Mouse (Mus musculus): ENCODE data around the gene Paip2b.
"Not testable (repeated sequence)": the region's sequence is repeated elsewhere in the genome, so short reads cannot be mapped to it uniquely, and the experiment has no call there.

The Paip2b gene

DNA sequence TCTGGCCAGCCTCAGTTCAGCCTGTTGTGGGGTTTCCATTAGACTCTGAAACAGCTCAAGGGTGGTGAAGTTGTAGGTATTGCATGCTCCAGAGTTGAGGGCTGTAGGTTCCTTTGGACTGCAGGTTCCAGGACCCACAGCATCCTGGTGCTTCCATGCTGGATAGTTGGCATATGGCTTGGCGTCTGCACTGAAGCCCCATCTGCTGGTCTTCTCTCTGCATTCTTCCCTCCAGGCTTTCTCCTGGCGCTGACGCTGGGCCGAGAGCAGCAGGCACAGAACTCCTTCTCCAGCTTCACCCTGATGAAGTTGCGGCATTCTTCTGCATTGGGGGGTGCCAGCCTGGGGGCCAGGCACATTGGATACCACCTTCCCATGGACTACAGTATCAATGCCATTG, 29.5 kb downstream of the Paip2b start:
- no peak for DNase-seq (ENCODE audit: low spot score in 2 of 2)

DNA sequence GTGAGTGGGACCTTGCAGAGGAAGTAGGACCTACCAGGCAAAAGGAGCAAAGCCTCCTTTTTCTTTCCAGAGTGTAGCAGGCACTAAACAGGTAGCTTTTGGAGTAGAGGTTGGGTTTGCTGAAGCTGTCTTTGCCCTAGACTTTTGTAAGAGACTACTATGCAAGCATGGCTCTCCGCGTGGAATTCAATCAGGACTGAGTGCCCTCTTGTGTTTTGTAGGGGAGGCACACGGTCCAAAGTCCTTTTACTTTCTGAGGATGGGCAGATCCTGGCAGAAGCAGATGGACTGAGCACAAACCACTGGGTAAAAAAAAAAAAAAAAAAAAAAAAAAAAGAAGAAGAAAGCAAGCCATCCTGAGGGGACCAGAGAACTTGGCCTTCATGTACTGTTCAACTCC, 34.9 kb downstream of the Paip2b start:
- no peak for DNase-seq (ENCODE audit: low spot score in 2 of 2)

DNA sequence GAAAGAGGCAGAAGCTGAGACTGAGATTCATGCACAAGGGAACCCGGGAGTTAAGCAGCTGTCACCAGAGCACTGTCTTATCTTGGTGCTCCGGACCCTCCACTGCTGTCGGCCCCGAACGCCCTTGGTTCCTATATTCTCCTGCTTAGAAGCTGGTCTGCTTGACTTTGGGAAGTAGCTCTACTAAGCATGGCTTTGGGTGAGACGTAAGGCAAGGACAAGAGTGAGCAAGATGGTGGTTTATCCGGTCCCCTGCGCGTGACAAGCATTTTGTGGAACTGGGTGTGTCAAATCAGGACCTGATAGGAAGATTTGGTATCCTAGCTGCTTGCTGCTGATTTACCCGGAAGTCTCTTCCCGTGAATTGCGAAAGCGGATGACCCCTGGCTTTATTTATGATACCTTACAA, 36.0 kb downstream of the Paip2b start:
- DNase-seq (ENCODE audit: low spot score in 2 of 2) = peak in 1 of 2 experiments; percentile 28

DNA sequence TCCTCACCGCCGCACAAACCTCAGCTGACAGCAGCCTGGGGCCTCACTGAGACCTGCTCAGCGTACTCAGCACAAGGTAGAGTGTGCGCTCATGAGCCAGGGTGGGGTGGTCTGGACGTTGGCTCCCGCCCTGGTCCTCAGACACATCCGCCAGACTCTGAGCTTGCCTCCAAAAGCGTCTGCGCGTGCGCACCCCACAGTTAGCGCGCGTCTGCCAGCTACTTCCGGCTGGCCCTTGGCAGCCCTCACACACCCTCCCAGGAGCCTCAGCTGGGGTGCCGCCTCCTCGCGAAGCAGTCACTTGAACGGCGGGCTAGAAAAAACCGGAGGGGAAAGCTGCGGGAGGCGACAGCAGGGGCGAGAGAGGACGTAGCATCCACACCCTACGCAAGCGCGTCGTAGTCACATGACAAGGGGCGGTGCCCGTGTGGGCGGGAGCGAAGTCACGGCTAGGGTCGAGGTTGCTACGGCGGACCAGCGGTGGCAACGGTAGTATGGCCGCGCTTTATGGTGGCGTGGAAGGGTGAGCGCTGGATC, 36.7 kb downstream of the Paip2b start, which contains the start of gene Nagk:
Gene Nagk, plus strand, starts transcription at position 223 of the 537 bp plus-strand sequence.
- DNase-seq (ENCODE audit: low spot score in 2 of 2) = peak; percentile 95

DNA sequence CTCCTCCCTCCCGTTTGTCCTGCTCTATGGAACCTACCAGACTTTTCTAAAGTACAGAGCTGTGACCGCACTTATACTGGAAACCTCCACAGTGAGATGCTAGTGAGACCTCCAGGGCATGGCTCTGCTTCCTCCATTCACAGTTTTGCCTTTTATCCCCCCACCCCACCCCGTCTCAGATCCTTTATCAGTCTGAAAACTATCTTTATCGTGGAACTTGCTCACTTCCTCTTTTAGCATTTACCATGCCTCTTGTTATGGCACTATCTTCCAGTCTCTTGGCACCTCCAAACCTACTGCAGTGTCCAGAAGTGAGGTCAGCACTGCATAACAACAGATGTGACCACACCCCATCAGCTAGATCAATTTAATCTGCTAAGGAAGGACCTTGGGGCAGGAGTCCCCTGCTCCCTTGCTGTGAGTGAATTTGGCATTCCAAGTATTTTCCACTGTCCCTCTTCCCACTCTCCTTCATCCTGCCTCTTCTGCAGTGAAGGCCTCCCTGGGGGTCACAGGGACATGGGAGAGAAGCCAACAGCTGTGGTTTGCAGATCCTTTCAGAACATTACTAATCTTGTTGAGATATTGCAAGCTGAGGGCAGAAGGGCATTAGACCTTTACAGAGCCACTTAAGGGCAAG, 40.2 kb downstream of the Paip2b start:
- DNase-seq (ENCODE audit: low spot score in 2 of 2) = no peak

DNA sequence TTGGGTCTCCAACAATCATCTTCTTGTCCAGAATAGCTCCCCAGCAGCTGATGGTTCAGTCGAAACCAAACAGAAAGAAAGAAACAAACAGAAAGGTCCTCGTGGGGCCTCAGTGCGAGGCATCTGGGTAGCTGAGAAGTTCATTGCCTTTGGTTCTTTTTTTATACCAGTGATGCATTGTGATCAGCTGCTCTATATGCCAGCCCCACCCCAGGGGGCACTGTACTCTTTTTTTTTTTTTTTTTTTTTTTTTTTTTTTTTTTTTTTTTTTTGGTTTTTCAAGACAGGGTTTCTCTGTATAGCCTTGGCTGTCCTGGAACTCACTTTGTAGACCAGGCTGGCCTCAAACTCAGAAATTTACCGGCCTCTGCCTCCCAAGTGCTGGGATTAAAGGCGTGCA, 41.0 kb downstream of the Paip2b start:
- DNase-seq (ENCODE audit: low spot score in 2 of 2) = not testable (repeated sequence)

DNA sequence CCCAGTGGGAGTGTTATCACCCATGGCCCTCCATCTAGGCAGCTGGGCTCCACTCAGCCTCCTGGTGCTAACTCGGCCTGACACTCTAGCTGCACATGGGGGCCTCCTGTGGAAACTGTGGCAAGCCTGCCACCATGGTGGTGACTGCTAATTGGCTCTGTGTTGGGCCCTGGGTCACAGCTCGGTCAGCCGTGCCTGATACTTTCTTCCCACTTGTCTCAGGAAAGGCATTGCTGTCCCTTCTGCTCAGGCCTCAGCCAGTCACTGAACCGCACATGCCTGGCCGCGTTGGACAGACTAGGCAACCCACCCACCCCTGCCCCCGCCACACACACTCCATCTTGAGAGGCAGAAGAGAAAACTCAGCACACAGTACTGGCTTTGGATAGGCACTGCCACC, 43.0 kb downstream of the Paip2b start:
- no peak for DNase-seq (ENCODE audit: low spot score in 2 of 2)

DNA sequence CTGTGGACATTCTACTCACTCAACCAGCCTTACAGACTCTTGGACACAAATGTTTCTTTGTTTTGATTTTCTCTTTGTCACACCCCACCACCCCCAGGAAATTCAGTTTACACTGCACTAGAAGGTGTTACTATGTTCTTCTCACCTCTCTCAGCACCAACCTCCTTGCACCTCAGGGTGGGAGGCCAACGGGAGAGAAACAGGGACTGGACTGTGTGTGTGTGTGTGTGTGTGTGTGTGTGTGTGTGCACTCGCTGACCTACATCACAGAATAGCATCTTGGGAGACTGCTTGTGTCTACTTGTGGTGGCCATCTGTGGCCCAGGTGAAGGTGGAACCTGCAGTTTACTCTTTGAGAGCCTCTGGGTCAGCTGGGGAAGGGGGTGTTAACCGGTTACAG, 45.1 kb downstream of the Paip2b start:
- no peak for DNase-seq (ENCODE audit: low spot score in 2 of 2)

DNA sequence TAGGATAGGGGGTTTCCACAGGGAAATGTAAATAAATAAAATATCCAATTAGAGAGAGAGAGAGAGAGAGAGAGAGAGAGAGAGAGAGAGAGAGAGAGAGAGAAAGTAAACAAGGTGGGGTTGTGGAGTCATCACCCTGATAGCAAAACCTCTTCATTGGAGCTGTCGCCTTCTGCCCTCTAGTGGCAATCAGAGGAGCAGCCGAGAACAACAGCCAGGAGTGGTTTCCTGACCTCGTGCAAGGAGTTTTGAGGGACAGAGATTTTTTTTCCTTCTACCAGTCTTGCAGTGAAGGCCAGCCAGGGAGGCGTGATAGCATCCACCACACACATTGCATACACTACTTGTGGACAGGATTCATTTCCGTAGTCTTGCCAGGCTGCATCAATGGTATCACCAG, 52.5 kb downstream of the Paip2b start:
- peak; percentile 45 to 50 for DNase-seq (ENCODE audit: low spot score in 2 of 2)

DNA sequence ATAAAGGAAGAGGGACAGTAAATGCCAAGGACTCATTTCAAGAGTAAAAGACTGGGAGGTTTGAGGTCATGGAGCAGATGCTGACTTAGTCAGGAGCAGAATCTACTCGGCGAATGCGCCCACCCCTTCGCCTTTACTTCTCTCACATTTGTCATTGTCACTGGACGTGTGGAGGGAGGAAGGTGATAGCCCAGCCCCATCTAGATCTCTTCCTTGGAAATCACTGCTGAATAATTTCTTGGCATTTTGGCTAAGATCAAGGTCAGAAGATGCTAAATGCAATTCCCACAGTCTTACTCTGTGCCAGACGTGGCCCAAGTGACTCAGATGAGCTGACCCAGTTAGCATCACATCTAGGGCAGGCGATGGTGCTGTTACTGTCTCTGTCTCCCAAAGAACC, 53.2 kb downstream of the Paip2b start:
- DNase-seq (ENCODE audit: low spot score in 2 of 2) = no peak

DNA sequence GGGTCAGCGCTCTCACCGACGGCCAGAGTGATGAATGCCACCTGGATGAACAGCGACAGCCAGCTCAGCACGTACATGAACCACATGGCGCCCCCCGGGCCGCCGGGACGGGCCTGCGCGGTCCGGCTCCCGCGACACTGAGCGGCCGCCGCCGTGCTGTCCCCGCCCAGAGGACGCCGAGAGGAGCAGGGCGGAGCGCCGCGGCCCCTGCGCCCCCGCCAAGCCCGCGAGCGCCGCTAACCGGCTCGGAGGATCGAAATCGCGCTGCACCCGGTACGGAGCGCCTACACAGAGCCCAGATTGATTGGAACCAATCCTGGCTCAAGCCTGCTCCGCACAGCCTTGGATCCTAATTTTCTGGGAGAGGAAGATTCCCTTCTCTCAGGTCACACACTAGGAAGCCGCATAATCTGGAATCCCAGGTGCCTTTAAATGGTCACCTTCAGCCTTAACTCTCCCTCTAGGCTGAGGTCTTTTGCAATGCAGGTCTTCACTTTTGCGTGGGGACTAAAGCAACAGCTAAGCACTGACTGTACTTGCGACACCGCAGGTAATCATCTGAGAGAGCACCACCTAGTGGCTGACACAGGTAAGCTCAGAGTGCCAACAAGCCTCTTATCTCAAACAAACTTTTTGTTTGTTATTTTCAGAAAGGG, 55.8 kb downstream of the Paip2b start, which contains the start of gene Tex261:
Gene Tex261, minus strand, starts transcription at position 176 of the 656 bp plus-strand sequence.
- peak; percentile 84 to 87 for DNase-seq (ENCODE audit: low spot score in 2 of 2)

DNA sequence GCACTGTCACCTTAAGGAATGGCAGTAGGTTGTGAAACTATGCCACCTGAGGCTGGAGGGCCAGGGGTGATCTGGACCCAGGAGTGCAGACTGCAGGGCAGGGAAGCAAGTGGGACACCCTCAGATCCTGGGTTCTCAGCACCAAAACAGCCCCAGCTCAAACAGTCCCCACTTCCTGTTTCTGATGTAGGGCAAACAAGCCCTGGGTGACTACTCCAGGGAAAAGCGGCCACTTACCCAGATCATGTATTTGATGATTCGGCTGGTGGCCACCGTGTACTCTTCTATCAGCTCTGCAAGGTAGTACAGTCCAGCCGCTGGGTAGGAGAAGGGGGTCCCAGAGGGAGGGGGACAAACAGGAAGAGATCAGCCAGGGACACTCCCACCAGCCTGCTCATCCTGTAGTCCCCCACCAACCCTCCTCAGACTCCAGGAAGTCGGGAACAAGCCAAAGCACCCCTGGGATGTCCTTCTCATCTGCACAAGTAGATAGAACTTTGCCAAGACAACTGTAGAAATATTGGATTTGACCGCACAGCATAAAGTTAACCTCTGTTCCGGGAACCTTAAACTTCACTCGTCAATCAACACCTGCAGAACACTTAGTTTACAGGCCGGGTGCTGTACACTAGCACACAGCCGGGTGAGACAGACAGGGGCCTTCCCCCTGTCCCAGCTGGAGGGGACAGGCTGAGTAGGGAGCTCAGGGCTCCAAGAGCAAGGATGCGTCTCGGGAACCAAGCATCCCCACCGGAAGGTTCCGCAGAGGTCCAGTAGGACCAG, 56.6 kb downstream of the Paip2b start:
- no peak for DNase-seq (ENCODE audit: low spot score in 2 of 2)

DNA sequence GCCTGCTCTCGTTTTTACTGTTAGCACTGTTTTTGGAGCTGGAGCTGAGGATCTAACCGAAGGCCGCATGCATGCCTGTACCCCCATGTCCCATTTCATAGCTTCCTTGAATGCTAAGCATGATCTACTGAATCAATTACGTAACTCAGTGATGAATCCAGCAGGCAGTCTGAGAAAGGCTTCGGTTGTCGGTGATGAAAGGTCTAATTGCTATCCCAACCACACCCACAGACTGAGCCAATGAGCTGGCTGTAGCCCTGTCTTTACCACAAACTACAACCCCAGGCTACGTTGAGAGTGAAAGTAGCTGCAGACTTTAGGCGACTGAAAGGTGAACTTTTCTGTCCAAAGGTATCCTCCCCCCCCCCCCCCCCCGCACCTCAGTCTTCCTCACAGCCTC, 57.4 kb downstream of the Paip2b start:
- no peak for DNase-seq (ENCODE audit: low spot score in 2 of 2)

DNA sequence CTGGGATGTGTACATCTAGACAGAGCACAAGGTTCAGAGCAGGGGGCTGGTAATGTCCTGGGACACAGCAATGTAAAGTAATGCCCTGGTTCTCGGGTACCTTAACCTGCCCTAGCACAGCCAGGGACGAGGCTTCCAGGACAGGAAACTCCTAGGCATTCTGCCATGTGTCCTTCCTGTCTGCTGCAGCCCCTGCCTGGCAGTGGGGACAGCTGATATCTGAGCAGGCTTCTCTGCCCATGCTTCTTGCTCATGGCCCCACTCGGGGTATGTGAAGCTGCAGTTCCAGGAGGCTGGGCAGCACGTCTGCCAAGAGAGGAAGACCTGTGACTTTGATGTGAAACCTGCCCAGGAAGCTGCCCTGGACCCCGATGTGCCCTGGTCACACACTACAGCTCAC, 63.1 kb downstream of the Paip2b start:
- no peak for DNase-seq (ENCODE audit: low spot score in 2 of 2)

DNA sequence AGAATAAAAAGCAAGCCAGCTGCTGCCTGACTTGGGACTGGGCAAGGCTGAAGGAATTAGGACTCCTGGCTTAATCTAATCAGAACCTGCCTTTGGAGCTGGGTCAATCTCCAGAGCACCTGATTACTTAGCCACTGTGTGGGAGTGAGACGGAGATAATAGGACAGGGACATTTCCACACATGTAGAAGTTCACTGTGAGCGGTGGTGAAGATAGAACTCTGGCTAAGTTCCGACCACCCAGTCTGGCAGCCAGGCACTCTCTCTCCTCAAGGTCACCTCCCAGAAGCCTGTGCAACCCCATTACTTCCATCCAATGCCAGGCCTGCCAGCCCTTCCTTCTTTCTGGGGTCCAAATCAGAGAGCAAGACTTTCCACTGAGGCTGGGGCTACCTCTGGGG, 64.6 kb downstream of the Paip2b start:
- no peak for DNase-seq (ENCODE audit: low spot score in 2 of 2)

DNA sequence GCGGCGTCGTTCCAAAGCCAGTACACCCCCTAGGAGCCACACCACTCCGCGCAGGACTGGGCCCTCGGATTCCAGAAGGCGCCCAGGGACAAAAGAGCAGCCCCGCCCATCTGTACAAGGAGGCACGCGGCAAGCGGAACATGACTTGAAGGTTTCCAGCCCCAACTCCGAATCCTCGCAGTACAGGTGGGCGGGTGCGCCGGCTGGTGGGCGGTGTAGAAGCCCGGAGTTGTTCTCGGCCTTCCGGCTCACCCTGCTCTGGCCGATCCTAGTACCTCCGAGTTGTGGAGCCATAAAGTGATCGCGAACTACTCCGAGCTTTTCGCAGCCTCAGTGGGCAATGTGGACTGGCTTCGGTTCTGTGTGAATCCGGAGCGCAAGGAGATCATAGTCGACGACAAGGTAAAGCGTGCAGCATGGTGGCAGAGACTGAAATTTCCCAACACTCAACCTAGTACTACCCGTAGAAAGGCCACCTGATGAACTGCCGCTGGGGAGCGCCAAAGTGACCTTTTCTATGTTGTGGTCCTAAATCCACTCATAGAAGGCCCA, 68.6 kb downstream of the Paip2b start:
- DNase-seq (ENCODE audit: low spot score in 2 of 2) = no peak

DNA sequence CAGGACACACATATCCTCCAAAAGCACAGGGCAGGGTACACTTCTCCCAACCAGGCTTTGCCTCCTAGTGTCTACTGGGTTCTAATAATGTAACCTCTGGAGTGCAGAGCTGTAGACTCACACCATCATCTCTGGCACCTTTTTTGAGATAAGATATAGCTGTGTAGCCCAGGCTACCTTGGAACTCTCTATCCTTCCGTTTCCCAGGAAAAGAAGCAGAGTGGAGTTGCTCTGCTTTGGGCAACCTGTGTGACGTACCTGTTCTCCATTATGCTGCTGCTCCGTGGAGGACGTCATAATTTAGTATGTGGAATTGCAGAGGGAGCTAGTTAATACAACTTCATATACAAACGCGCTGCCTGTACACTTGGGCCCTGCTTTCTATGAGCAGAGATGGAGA, 69.2 kb downstream of the Paip2b start, which contains the start of gene Ankrd53:
Gene Ankrd53, plus strand, starts transcription at position 301 of the 400 bp plus-strand sequence.
- no peak for DNase-seq (ENCODE audit: low spot score in 2 of 2)

DNA sequence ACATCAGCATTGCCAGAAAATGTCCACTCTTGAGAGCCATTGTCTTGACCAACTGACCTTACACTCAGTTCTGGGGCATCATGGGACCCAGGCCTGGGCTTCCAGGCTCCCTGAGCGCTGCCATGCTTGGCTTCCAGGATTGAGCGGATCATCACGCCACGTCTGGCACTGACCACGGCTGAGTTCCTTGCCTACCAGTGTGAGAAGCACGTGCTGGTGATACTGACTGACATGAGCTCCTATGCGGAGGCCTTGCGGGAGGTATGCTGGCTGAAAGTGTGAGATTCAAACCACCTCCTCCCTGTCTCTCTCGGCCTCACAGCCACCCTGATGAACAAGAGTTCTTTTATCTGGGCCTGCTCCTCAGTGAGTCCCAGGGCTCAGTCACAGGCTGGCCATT, 75.5 kb downstream of the Paip2b start:
- no peak for DNase-seq (ENCODE audit: low spot score in 2 of 2)

All from spleen, postnatal 36 days (tissue).